Mouse (Mus musculus): ENCODE data around the gene Gli1. TPM values are rescaled to one million over a fixed set of nuclear protein-coding genes. Genes with fewer than 3 reads are reported as not detected.
"Not testable (repeated sequence)": the region's sequence is repeated elsewhere in the genome, so short reads cannot be mapped to it uniquely, and the experiment has no call there.

Gene Gli1
- polyA plus RNA-seq, 1 experiment = 2.7 TPM

- H3K36me3 ChIP-seq (ENCODE audit: control insufficient read depth, insufficient read depth, low read length) = no peaks in the 10 kb centered on the region
- peak; percentile 76 for TF ChIP-seq POLR2A (IDR thresholded peaks at IDR 0.05; ENCODE audit: control insufficient read depth, low read depth, low read length)
- TF ChIP-seq CTCF (IDR thresholded peaks at IDR 0.05; ENCODE audit: control insufficient read depth, insufficient read depth, insufficient replicate concordance, low read depth, low read length) = no peak
Measured at GRCm38 (mm10) chr10:127311476-127312355, 30.1 kb downstream of the Gli1 start, which contains the start of gene Mars. Mars (minus strand) TSS chr10:127311786.

DNA sequence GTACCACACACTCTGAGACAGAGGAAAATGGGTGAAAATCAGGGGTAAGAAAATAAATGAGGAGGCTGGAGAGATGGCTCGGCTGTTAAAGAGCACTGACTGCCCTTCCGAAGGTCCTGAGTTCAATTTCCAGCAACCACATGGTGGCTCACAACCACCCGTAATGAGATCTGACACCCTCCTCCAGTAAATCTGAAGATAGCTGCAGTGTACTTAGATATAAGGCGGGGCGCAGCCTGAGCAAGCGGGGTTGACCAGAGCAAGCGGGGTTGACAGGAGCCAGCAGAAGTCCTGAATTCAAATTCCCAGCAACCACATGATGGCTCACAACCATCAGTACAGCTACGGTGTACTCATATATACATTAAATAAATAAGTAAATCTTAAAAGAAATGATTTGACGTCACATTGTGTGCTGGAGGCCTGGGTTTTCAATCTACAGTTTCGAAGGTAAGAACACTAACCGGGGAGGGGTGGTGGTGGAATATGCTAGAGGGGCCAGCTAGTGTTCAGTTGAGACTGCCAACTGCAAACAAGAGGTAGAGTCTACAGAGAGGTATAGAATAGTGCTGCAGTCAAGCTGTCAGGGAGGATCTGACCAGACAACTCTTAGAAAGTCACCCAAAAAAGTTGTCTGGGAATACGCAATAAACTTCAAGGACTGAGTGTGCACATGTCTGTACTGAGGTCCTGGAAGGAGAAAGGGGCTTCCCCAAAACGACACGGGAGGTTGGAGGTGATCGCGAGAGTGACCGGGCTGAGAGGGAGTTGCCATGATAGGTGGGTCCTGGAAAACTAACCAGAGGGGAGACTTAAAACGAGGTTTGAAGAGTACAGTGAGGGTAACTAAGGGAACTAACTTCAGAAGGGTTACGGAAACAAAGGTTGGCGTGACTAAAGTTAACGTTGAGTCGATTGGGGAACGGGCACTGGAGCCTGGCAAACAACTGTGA is 31.0 kb downstream of the Gli1 start:
- TF ChIP-seq CTCF (IDR thresholded peaks at IDR 0.05; ENCODE audit: control insufficient read depth, insufficient read depth, insufficient replicate concordance, low read depth, low read length) (no peak), POLR2A (IDR thresholded peaks at IDR 0.05; ENCODE audit: control insufficient read depth, low read depth, low read length) (no peak)
- Histone ChIP-seq H3K4me1 (ENCODE audit: control insufficient read depth, insufficient read depth, low read length) (peaks cover 4% of the 10 kb centered on the region; the same call in 1 of the 2 replicates), H3K36me3 (ENCODE audit: control insufficient read depth, insufficient read depth, low read length) (no peaks in the 10 kb centered on the region), H3K27me3 (ENCODE audit: control insufficient read depth, insufficient read depth, low read length) (no peaks in the 10 kb centered on the region), H3K27ac (ENCODE audit: control insufficient read depth, insufficient read depth, low read depth, low read length) (peak overlapping the region; percentile 68), H3K4me3 (ENCODE audit: control insufficient read depth, low read depth, low read length) (peak overlapping the region; percentile 98)

More at GRCm38 (mm10) chr10:127311476-127312355, 30.1 kb downstream of the Gli1 start, which contains the start of gene Mars:
- Histone ChIP-seq H3K4me3 (ENCODE audit: control insufficient read depth, low read depth, low read length) (peak within 1 kb of the TSS; percentile 98), H3K4me1 (ENCODE audit: control insufficient read depth, insufficient read depth, low read length) (peaks cover 4% of the 10 kb centered on the region; the same call in 1 of the 2 replicates), H3K27ac (ENCODE audit: control insufficient read depth, insufficient read depth, low read depth, low read length) (peak within 1 kb of the TSS; percentile 90), H3K27me3 (ENCODE audit: control insufficient read depth, insufficient read depth, low read length) (no peaks in the 10 kb centered on the region)

GRCm38 (mm10) chr10:127309167-127309566 is 32.6 kb downstream of the Gli1 start:
- H3K27ac ChIP-seq (ENCODE audit: control insufficient read depth, insufficient read depth, low read depth, low read length); H3K4me1 ChIP-seq (ENCODE audit: control insufficient read depth, insufficient read depth, low read length); H3K4me3 ChIP-seq (ENCODE audit: control insufficient read depth, low read depth, low read length); H3K36me3 ChIP-seq (ENCODE audit: control insufficient read depth, insufficient read depth, low read length); H3K27me3 ChIP-seq (ENCODE audit: control insufficient read depth, insufficient read depth, low read length): not testable (repeated sequence)

GRCm38 (mm10) chr10:127303136-127303535 is 38.6 kb downstream of the Gli1 start:
- Histone ChIP-seq H3K4me3 (ENCODE audit: control insufficient read depth, low read depth, low read length) (no peak overlapping the region), H3K27ac (ENCODE audit: control insufficient read depth, insufficient read depth, low read depth, low read length) (no peak overlapping the region), H3K27me3 (ENCODE audit: control insufficient read depth, insufficient read depth, low read length) (no peaks in the 10 kb centered on the region), H3K36me3 (ENCODE audit: control insufficient read depth, insufficient read depth, low read length) (no peaks in the 10 kb centered on the region), H3K4me1 (ENCODE audit: control insufficient read depth, insufficient read depth, low read length) (no peaks in the 10 kb centered on the region)
- TF ChIP-seq POLR2A (IDR thresholded peaks at IDR 0.05; ENCODE audit: control insufficient read depth, low read depth, low read length) = no peak
- TF ChIP-seq CTCF (IDR thresholded peaks at IDR 0.05; ENCODE audit: control insufficient read depth, insufficient read depth, insufficient replicate concordance, low read depth, low read length) = no peak

DNA sequence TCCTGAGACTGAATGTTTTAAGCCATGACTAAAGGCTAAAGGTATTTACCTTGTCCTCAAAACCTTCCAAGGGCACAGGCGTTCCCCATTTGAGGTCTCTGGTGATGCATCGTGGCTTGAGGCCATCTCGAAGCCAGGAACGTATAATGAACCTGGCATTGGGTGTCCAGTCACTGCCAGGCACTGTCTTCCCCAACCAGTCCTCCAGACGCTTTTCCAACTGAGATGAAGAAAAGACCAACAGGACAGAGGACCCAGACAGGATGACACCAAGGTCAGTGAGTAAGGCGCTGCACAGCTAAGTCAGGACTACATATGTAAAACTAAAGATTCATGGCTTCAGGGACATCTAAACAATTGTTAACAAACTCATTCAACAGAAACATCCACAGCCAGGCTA is 41.4 kb downstream of the Gli1 start:
- Histone ChIP-seq H3K27ac (ENCODE audit: control insufficient read depth, insufficient read depth, low read depth, low read length) (no peak overlapping the region), H3K27me3 (ENCODE audit: control insufficient read depth, insufficient read depth, low read length) (no peaks in the 10 kb centered on the region), H3K36me3 (ENCODE audit: control insufficient read depth, insufficient read depth, low read length) (peaks cover 3% of the 10 kb centered on the region; the same call in 1 of the 2 replicates), H3K4me3 (ENCODE audit: control insufficient read depth, low read depth, low read length) (no peak overlapping the region), H3K4me1 (ENCODE audit: control insufficient read depth, insufficient read depth, low read length) (no peaks in the 10 kb centered on the region)
- TF ChIP-seq CTCF (IDR thresholded peaks at IDR 0.05; ENCODE audit: control insufficient read depth, insufficient read depth, insufficient replicate concordance, low read depth, low read length) (no peak), POLR2A (IDR thresholded peaks at IDR 0.05; ENCODE audit: control insufficient read depth, low read depth, low read length) (no peak)

DNA sequence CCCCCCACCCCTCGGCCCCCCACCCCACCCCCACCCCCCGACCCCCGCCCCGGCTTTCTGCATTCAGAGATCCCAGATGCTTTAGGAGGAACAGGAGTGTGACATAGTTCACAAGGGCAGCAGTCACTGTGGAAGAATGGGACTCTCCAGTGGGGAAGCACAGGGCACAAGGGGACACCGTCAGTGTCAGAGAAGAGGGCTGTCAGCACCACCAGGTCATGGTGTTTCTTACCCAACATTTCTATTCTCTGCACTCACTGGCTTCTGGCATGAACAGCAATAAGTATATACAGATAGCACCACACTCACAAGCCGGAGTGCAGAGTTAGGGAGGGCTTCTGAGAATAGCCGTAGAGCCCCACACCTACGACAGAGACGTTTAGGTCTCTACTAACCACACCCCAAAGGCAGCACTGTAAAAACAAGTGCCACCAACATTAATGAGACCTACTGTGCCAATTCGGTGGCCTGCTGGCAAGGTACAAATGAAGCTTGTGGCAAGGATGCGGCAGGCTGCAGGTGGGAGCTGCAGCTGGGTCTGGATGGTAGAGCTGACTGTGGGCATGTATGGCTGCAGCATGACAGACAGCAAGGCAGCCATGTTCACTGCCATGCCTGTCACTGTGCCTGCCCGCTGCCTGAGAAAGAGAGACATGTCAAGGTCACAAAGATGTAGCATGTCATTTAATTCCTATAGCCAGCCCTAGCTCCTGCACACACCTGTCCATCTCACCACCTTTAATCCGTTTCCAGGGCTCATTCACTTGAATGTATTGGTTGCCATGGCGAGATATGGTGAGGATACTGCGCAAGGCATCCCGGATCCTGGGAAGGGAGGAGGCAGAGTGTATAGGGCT is 44.5 kb downstream of the Gli1 start:
- no peak overlapping the region for H3K4me3 ChIP-seq (ENCODE audit: control insufficient read depth, low read depth, low read length)
- peaks cover 3% of the 10 kb centered on the region for H3K36me3 ChIP-seq (ENCODE audit: control insufficient read depth, insufficient read depth, low read length)
- no peaks in the 10 kb centered on the region for H3K4me1 ChIP-seq (ENCODE audit: control insufficient read depth, insufficient read depth, low read length)
- no peak overlapping the region for H3K27ac ChIP-seq (ENCODE audit: control insufficient read depth, insufficient read depth, low read depth, low read length)
- no peaks in the 10 kb centered on the region for H3K27me3 ChIP-seq (ENCODE audit: control insufficient read depth, insufficient read depth, low read length)
- TF ChIP-seq POLR2A (IDR thresholded peaks at IDR 0.05; ENCODE audit: control insufficient read depth, low read depth, low read length) (no peak), CTCF (IDR thresholded peaks at IDR 0.05; ENCODE audit: control insufficient read depth, insufficient read depth, insufficient replicate concordance, low read depth, low read length) (no peak)

Data from testis, adult 2 months (tissue).